Mouse (Mus musculus): ENCODE data around the gene Colgalt1.

The Colgalt1 gene

GRCm38 (mm10) chr8:71668220-71668975 is 57.6 kb downstream of the Colgalt1 start:
- peak; percentile 73 for DNase-seq (ENCODE audit: low read depth, low spot score)

- DNase-seq (ENCODE audit: low read depth, low spot score) = no peak
These were observed 59.4 kb downstream of the Colgalt1 start for GRCm38 (mm10) chr8:71670198-71670597.

GRCm38 (mm10) chr8:71670621-71671548 is 60.1 kb downstream of the Colgalt1 start:
- DNase-seq (ENCODE audit: low read depth, low spot score) = peak; percentile 92

- DNase-seq (ENCODE audit: low read depth, low spot score) = peak; percentile 97
These were observed 60.8 kb downstream of the Colgalt1 start, which contains the start of gene Unc13a for GRCm38 (mm10) chr8:71671549-71671965. TSS of gene Unc13a (minus strand) at chr8:71671757.

GRCm38 (mm10) chr8:71672168-71672735 is 61.5 kb downstream of the Colgalt1 start:
- DNase-seq (ENCODE audit: low read depth, low spot score) = peak; percentile 64

GRCm38 (mm10) chr8:71674071-71674470 is 63.3 kb downstream of the Colgalt1 start:
- no peak for DNase-seq (ENCODE audit: low read depth, low spot score)
